Mouse (Mus musculus) ES-E14 (cell line): ENCODE data around the gene Spcs2.

Source experiments
- CHD2 ChIP-seq: IDR thresholded peaks from 2 replicates; pipeline ENCODE4 v1.6.1; 2014; ENCODE audit warnings: mild to moderate bottlenecking, low read depth, low read length, inconsistent platforms
- HCFC1 ChIP-seq: IDR thresholded peaks from 2 replicates; pipeline ENCODE4 v1.6.1; 2012; ENCODE audit warnings: low read length, inconsistent platforms, borderline replicate concordance; ENCODE audit not compliant: insufficient read depth
- MAFK ChIP-seq: IDR thresholded peaks from 2 replicates; pipeline ENCODE4 v1.6.1; 2014; ENCODE audit warnings: mild to moderate bottlenecking, low read depth, low read length, inconsistent platforms; ENCODE audit not compliant: insufficient read depth
- ZC3H11A ChIP-seq: IDR thresholded peaks from 2 replicates; pipeline ENCODE4 v1.6.1; 2012; ENCODE audit warnings: low read depth, mild to moderate bottlenecking, inconsistent platforms, low read length, borderline replicate concordance
- ZNF384 ChIP-seq: IDR thresholded peaks from 2 replicates; pipeline ENCODE4 v1.6.1; 2012; ENCODE audit warnings: low read depth, low read length, inconsistent platforms

DNA sequence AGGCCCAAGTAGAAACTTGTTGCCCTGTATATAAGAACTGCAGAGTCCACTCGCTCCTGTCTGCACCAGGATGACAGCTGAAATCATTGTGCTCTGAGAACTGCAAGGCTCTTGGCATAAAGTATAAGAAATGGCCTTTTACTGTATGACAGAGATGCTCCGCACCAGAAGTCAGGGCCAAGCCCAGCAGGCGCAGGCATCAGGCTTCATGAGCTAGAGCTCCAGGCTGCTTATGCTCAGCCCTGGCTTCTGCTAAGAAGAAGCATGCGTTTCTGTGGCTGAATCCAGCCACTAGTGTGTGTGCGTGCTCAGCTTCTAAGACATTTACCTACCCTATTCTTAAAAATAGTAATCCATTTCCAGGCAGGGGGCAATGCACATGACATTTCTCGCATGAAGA is 31.2 kb upstream of the Spcs2 start:
- no peak for TF ChIP-seq ZC3H11A
- TF ChIP-seq ZNF384, result no peak
- TF ChIP-seq MAFK, result no peak
- no peak for TF ChIP-seq CHD2
- TF ChIP-seq HCFC1, result no peak
